Comparison of ENCODE assay signal across 7 mouse cellular contexts in genomic region chr7:116032596-116033307, GRCm38 (mm10). TPM values are rescaled to one million over a fixed set of nuclear protein-coding genes. Genes with fewer than 3 reads are reported as not detected.
DNase-seq lines count a peak whose midpoint lies in the region; ATAC-seq lines count a peak whose summit lies in the region.

No protein-coding gene starts in this region.

- DNase-seq in MEL-GATA-1-ER (ENCODE audit: extremely low read depth, low read depth) = peak; percentile 22
- peak; percentile 67 for DNase-seq in c-Kit-negative CD71-positive TER-119-positive erythroid progenitor cells, embryonic 14.5 days (ENCODE audit: low read depth, low spot score)
- DNase-seq in hindbrain, embryonic 10.5 days (ENCODE audit: low spot score) = peak; percentile 82
- peak; percentile 45 to 52 for DNase-seq in layer of hippocampus, postnatal 36 days
- DNase-seq in lung, postnatal 4 days = peak; percentile 56 to 84
- peak; percentile 63 for DNase-seq in right cerebral cortex, postnatal 25 days

- H3K4me3 ChIP-seq in forebrain, embryonic 15.5 days = peak overlapping the region; percentile 54
- peak overlapping the region; percentile 67 for H3K4me3 ChIP-seq in hindbrain, embryonic 10.5 days

- H3K4me1 ChIP-seq in forebrain, embryonic 15.5 days = peaks cover 71% of the 10 kb centered on the region
- peaks cover 53% of the 10 kb centered on the region for H3K4me1 ChIP-seq in hindbrain, embryonic 10.5 days (replicated peaks)

- WGBS in forebrain, embryonic 15.5 days = 0% methylated on average over 11 of the region's 11 CpGs
- WGBS in hindbrain, embryonic 10.5 days = under 1% methylated on average over 11 of the region's 11 CpGs

- no peaks in the 10 kb centered on the region for H3K9me3 ChIP-seq in forebrain, embryonic 15.5 days
- no peaks in the 10 kb centered on the region for H3K9me3 ChIP-seq in hindbrain, embryonic 10.5 days

- H3K9ac ChIP-seq in forebrain, embryonic 15.5 days (replicated peaks) = peak overlapping the region; percentile 79

- no peaks in the 10 kb centered on the region for H3K36me3 ChIP-seq in forebrain, embryonic 15.5 days
- no peaks in the 10 kb centered on the region for H3K36me3 ChIP-seq in hindbrain, embryonic 10.5 days

- peaks cover 12% of the 10 kb centered on the region; the same call in 1 of the 2 replicates for H3K27me3 ChIP-seq in forebrain, embryonic 15.5 days
- H3K27me3 ChIP-seq in hindbrain, embryonic 10.5 days (ENCODE audit: insufficient read depth, poor library complexity, severe bottlenecking) = peaks cover 54% of the 10 kb centered on the region

- peak overlapping the region; percentile 95 for H3K4me2 ChIP-seq in forebrain, embryonic 15.5 days (replicated peaks)

- peak; percentile 23; the same call in 1 of the 2 replicates for ATAC-seq in forebrain, embryonic 15.5 days (replicated peaks)

- peak overlapping the region; percentile 91 for H3K27ac ChIP-seq in forebrain, embryonic 15.5 days (replicated peaks)
- peak overlapping the region; percentile 95 for H3K27ac ChIP-seq in hindbrain, embryonic 10.5 days

RNA-seq across cellular contexts. Expression of gene Sox6, which starts 5.8 kb away (rescaled TPM):
- polyA plus RNA-seq in forebrain, embryonic 15.5 days (2015; fragmentation: Nextera tagmentation; extraction: Ambion mirVana) = 111 and 116 TPM in 2 replicates
- 20.3 and 22.5 TPM in 2 replicates for polyA plus RNA-seq in hindbrain, embryonic 10.5 days (2016; fragmentation: Nextera tagmentation; extraction: Ambion mirVana)
- total RNA-seq in layer of hippocampus, postnatal 36 days (2021) = 10 to 100 TPM; 24.3 to 34.7 TPM

RNA-seq across cellular contexts. Expression of gene 1110004F10Rik, which starts 6.4 kb away (rescaled TPM):
- 360 and 363 TPM in 2 replicates for polyA plus RNA-seq in forebrain, embryonic 15.5 days (2015; fragmentation: Nextera tagmentation; extraction: Ambion mirVana)
- 326 and 353 TPM in 2 replicates for polyA plus RNA-seq in hindbrain, embryonic 10.5 days (2016; fragmentation: Nextera tagmentation; extraction: Ambion mirVana)
- total RNA-seq in layer of hippocampus, postnatal 36 days (2021) = 100 to 1,000 TPM; 101 to 103 TPM

RNA-seq across cellular contexts. Expression of gene Gm4353, which starts 51.7 kb away (rescaled TPM):
- polyA plus RNA-seq in forebrain, embryonic 15.5 days (2015; fragmentation: Nextera tagmentation; extraction: Ambion mirVana) = 0.55 and 1.0 TPM in 2 replicates
- 0.71 and 0.90 TPM in 2 replicates for polyA plus RNA-seq in hindbrain, embryonic 10.5 days (2016; fragmentation: Nextera tagmentation; extraction: Ambion mirVana)
- 1 to 10 TPM; 2.6 to 4.7 TPM for total RNA-seq in layer of hippocampus, postnatal 36 days (2021)

Comparison
In these comparisons a context has a peak if more than half of its experiments do, and no peak if none do; other contexts are left out.
1. Peak in every context shown above with its lines: DNase-seq, ATAC-seq, H3K4me3 ChIP-seq and H3K27ac ChIP-seq.
2. DNase-seq: peak in every context shown above with its lines; median percentile 82 in hindbrain, embryonic 10.5 days; 70 in lung, postnatal 4 days; 67 in c-Kit-negative CD71-positive TER-119-positive erythroid progenitor cells, embryonic 14.5 days; 63 in right cerebral cortex, postnatal 25 days; 48 in layer of hippocampus, postnatal 36 days; 22 in MEL-GATA-1-ER.